Mouse (Mus musculus) ES-E14 (cell line): ENCODE data around the gene Fbxl16.

Source experiments
- CHD2 ChIP-seq: IDR thresholded peaks from 2 replicates; pipeline ENCODE4 v1.6.1; 2014; ENCODE audit warnings: mild to moderate bottlenecking, low read depth, low read length, inconsistent platforms
- HCFC1 ChIP-seq: IDR thresholded peaks from 2 replicates; pipeline ENCODE4 v1.6.1; 2012; ENCODE audit warnings: low read length, inconsistent platforms, borderline replicate concordance; ENCODE audit not compliant: insufficient read depth

- TF ChIP-seq CHD2 (no peak), HCFC1 (no peak)
Measured at GRCm38 (mm10) chr17:25860229-25860628, 51.3 kb downstream of the Fbxl16 start.
